Mouse (Mus musculus) adipocyte (in vitro differentiated cells): Measurements from ENCODE around the gene Sod1.

Experiments
- DNase-seq: peaks from one replicate; pipeline ENCODE4 v3.0.0-alpha.2; 2016; ENCODE audit warnings: low spot score

Gene Sod1

DNA sequence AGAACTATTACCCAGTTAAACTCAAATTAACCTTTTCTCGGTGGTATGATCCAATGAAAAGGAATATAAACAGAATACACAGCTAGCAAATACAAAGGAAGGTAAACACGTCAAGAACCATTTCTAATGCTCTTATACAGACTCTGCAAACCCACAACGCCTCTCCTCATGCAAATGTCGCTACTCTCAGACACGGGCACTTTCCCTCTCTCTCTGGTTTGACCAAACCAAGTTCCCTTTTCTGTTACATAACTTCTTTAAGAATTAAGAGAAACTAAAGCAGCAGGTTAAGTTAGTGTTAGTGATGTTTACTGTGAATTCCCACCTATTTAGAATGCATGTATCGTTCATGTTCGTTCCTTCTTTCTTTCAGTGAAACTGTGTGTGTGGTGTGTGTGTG is 38.4 kb downstream of the Sod1 start:
- no peak for DNase-seq

GRCm38 (mm10) chr16:90259623-90260022 is 39.1 kb downstream of the Sod1 start:
- no peak for DNase-seq

DNA sequence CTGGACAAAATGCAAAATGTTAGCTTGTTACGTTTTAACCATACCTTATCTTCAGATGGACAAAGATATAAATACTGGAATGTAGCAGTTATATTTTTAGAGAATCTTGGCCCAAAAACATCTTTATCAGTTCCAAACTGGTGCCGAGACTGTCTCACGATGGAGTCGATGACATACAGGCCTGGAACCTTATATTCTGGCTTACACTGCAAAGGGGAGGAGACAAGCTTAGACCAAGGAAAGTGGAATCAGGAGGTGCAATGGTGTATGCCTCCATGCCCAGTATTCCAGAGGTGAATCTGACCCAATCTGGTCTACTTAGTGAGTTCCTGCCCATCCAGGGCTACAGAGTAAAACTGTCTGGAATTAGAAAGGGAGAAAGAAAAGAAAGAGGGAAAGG is 39.5 kb downstream of the Sod1 start:
- DNase-seq, result no peak

DNA sequence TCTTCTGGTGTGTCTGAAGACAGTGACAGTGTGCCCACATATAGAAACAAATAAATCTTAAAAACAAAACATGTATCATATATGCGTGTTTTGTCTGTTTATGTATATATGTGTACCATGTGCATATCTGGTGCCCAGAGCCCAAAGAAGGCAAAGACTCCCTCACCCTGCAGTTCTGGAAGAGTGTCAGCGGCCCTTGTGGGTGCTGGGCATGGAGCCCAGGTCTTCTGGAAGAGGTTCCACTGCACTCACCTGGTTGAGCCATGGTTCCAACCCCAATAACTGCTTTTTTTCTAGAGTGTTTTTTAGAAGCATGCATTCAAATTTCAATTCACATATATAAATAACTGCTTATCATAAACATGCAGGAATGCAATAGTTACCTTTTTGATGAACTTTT is 41.2 kb downstream of the Sod1 start:
- no peak for DNase-seq

GRCm38 (mm10) chr16:90264021-90264420 is 43.5 kb downstream of the Sod1 start:
- DNase-seq, result no peak

GRCm38 (mm10) chr16:90265106-90265505 is 44.6 kb downstream of the Sod1 start:
- DNase-seq, result no peak

DNA sequence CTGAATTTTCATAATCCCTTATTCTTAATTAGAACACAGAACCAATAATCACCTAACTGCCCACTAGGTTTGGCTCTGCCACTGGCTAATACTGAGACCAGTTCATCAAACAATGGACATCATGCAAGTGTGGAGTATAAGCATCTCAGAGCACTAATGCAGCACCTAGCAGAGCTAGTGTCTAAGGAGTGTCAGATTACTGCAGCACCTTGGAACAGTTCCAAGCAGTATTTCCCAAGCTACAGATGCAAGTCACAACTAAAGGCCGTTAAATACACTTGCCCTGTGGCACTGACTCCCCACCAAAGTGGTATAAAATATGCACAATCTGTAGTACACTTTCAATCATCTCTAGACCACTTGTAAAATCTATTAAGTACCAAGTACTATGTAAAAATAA is 46.0 kb downstream of the Sod1 start:
- DNase-seq, result peak; percentile 75

GRCm38 (mm10) chr16:90275521-90275920 is 55.0 kb downstream of the Sod1 start:
- DNase-seq, result no peak
